Mouse (Mus musculus) kidney, embryonic 14.5 days (tissue): ENCODE results near the gene Clmp. TPM values are rescaled to one million over a fixed set of nuclear protein-coding genes. Genes with fewer than 3 reads are reported as not detected.
"Not testable (repeated sequence)": the region's sequence is repeated elsewhere in the genome, so short reads cannot be mapped to it uniquely, and the experiment has no call there.

Source experiments
- ATAC-seq: fragments of 200-750 bp; cut with Nextera tagmentation; 2 replicates; pipeline ENCODE4 v1.8.0; 2017; ENCODE audit warnings: moderate number of reproducible peaks, mild to moderate bottlenecking, moderate TSS enrichment, moderate library complexity; ENCODE audit not compliant: low FRiP score, low TSS enrichment
- H3K27ac ChIP-seq: fragments of 300-500 bp; sonication (generic); 2 replicates; pipeline ENCODE4 v1.5.1; 2014; ENCODE audit warnings: low read depth, mild to moderate bottlenecking, low read length, moderate library complexity, mixed read lengths
- H3K27me3 ChIP-seq: fragments of 300-500 bp; sonication (generic); 2 replicates; pipeline ENCODE4 v1.6.1; 2014; ENCODE audit warnings: mild to moderate bottlenecking, low read length; ENCODE audit not compliant: control insufficient read depth, insufficient read depth
- H3K36me3 ChIP-seq: fragments of 300-500 bp; sonication (generic); 2 replicates; pipeline ENCODE4 v1.6.1; 2014; ENCODE audit warnings: low read length, mixed read lengths; ENCODE audit not compliant: control insufficient read depth, insufficient read depth
- H3K4me1 ChIP-seq: fragments of 300-500 bp; sonication (generic); 2 replicates; pipeline ENCODE4 v1.6.1; 2014; ENCODE audit warnings: low read length, mixed read lengths; ENCODE audit not compliant: control insufficient read depth, insufficient read depth
- H3K4me2 ChIP-seq: fragments of 300-500 bp; sonication (generic); replicated peaks from 2 replicates; pipeline ENCODE4 v1.6.1; 2014; ENCODE audit warnings: low read depth, mild to moderate bottlenecking, low read length
- H3K4me3 ChIP-seq: fragments of 300-500 bp; sonication (generic); 2 replicates; pipeline ENCODE4 v1.5.1; 2014; ENCODE audit warnings: mild to moderate bottlenecking, low read length
- H3K9ac ChIP-seq: fragments of 300-500 bp; sonication (generic); 2 replicates; pipeline ENCODE4 v1.6.1; 2014; ENCODE audit warnings: low read depth, mild to moderate bottlenecking, low read length, moderate library complexity
- H3K9me3 ChIP-seq: fragments of 300-500 bp; sonication (generic); 2 replicates; pipeline ENCODE4 v1.6.1; 2016; ENCODE audit warnings: low read length; ENCODE audit not compliant: control insufficient read depth
- WGBS: fragments of 180-500 bp; shearing (Covaris S2); extraction: QIAGEN DNeasy Blood & Tissue Kit; methylation state at CpG from one replicate; pipeline ENCODE4 v1.1.7; 2014; 5-methylcytosine and 5-hydroxymethylcytosine counted together
- polyA plus RNA-seq: library from polyadenylated mRNA; unstranded; fragments of >200 nt; fragmentation: Nextera tagmentation; extraction: Ambion mirVana; gene quantifications from 2 replicates; pipeline ENCODE4 v1.2.1, GENCODE M21; 2014

Gene Clmp
- polyA plus RNA-seq, 1 experiment from 2014 or later: 41.5 TPM

DNA sequence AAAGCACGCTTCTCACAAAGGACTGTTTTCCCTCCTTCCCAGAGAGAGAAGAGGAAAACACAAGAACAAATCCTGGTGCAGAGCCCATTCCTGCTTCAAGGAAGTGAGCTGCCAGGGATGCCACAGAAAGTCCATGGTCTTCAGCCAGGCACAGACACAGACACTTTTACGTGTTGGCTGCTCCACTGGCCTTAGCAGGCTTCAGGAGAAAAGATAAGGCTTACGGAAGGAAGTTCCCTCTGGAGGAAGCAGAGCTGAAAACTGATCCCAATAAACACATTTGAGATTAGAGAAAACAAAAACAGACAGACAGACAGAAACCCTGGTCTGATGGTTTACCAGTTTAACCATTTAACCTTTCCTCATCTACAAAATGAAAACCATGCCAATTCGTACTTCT lies 110.3 kb downstream of the Clmp start:
- H3K27ac ChIP-seq: no peak overlapping the region
- no peak for ATAC-seq
- no peaks in the 10 kb centered on the region for H3K27me3 ChIP-seq
- 53% methylated on average over 4 of the region's 4 CpGs for WGBS
- no peak overlapping the region for H3K4me2 ChIP-seq
- no peak overlapping the region for H3K9ac ChIP-seq
- no peaks in the 10 kb centered on the region for H3K9me3 ChIP-seq
- H3K36me3 ChIP-seq: no peaks in the 10 kb centered on the region
- H3K4me1 ChIP-seq: peaks cover 15% of the 10 kb centered on the region; the same call in 1 of the 2 replicates
- H3K4me3 ChIP-seq: no peak overlapping the region

- Histone ChIP-seq H3K27ac (peak overlapping the region; percentile 99; the same call in 1 of the 2 replicates), H3K36me3 (peaks cover 7% of the 10 kb centered on the region), H3K4me2 (no peak overlapping the region), H3K27me3 (no peaks in the 10 kb centered on the region), H3K4me3 (no peak overlapping the region), H3K9ac (peak overlapping the region; percentile 18; the same call in 1 of the 2 replicates), H3K9me3 (no peaks in the 10 kb centered on the region), H3K4me1 (peaks cover 16% of the 10 kb centered on the region; the same call in 1 of the 2 replicates)
- ATAC-seq: no peak
- WGBS: 72% methylated on average over 9 of the region's 9 CpGs
Observed at GRCm38 (mm10) chr9:40798247-40798960, 112.6 kb downstream of the Clmp start.

- 37% methylated on average over 3 of the region's 3 CpGs for WGBS
- no peak for ATAC-seq
- no peaks in the 10 kb centered on the region for H3K27me3 ChIP-seq
- H3K4me3 ChIP-seq: no peak overlapping the region
- H3K4me2 ChIP-seq: peak overlapping the region; percentile 70; the same call in 1 of the 2 replicates
- H3K36me3 ChIP-seq: peaks cover 15% of the 10 kb centered on the region
- H3K4me1 ChIP-seq: peaks cover 21% of the 10 kb centered on the region; the same call in 1 of the 2 replicates
- H3K27ac ChIP-seq: peak overlapping the region; percentile 99
- H3K9me3 ChIP-seq: no peaks in the 10 kb centered on the region
- H3K9ac ChIP-seq: peak overlapping the region; percentile 83; the same call in 1 of the 2 replicates
Observed at GRCm38 (mm10) chr9:40799112-40799511, 113.3 kb downstream of the Clmp start.

- H3K27me3 ChIP-seq: no peaks in the 10 kb centered on the region
- peak; percentile 33 for ATAC-seq
- H3K27ac ChIP-seq: peak overlapping the region; percentile 99
- peaks cover 21% of the 10 kb centered on the region; the same call in 1 of the 2 replicates for H3K4me1 ChIP-seq
- peak overlapping the region; percentile 47 for H3K4me3 ChIP-seq
- peak overlapping the region; percentile 83 for H3K9ac ChIP-seq
- no peaks in the 10 kb centered on the region for H3K9me3 ChIP-seq
- H3K4me2 ChIP-seq: peak overlapping the region; percentile 70
- 2% methylated on average over 30 of the region's 30 CpGs for WGBS
- peaks cover 23% of the 10 kb centered on the region for H3K36me3 ChIP-seq
Observed at GRCm38 (mm10) chr9:40799837-40800501, 114.2 kb downstream of the Clmp start.

- Histone ChIP-seq H3K9ac (peak within 1 kb of the TSS; percentile 100), H3K27me3 (no peaks in the 10 kb centered on the region), H3K27ac (peak within 1 kb of the TSS; percentile 99), H3K4me3 (peak within 1 kb of the TSS; percentile 97), H3K4me1 (peaks cover 21% of the 10 kb centered on the region; the same call in 1 of the 2 replicates), H3K36me3 (peaks cover 32% of the 10 kb centered on the region), H3K9me3 (no peaks in the 10 kb centered on the region), H3K4me2 (peak within 1 kb of the TSS; percentile 70)
- WGBS: under 1% methylated on average over 72 of the region's 83 CpGs
- peak; percentile 97 for ATAC-seq
Observed at GRCm38 (mm10) chr9:40800675-40801612, 115.2 kb downstream of the Clmp start, which contains the start of gene Hspa8. Gene Hspa8, plus strand, starts transcription at chr9:40800984.

- H3K9ac ChIP-seq: peak overlapping the region; percentile 100
- H3K9me3 ChIP-seq, ATAC-seq, H3K27me3 ChIP-seq: not testable (repeated sequence)
- peak overlapping the region; percentile 62 for H3K4me2 ChIP-seq
- peak overlapping the region; percentile 97 for H3K4me3 ChIP-seq
- peaks cover 26% of the 10 kb centered on the region for H3K4me1 ChIP-seq
- under 1% methylated on average over 28 of the region's 28 CpGs for WGBS
- peak overlapping the region; percentile 94 for H3K27ac ChIP-seq
- H3K36me3 ChIP-seq: peaks cover 42% of the 10 kb centered on the region
Observed at GRCm38 (mm10) chr9:40801614-40802532, 116.1 kb downstream of the Clmp start.

DNA sequence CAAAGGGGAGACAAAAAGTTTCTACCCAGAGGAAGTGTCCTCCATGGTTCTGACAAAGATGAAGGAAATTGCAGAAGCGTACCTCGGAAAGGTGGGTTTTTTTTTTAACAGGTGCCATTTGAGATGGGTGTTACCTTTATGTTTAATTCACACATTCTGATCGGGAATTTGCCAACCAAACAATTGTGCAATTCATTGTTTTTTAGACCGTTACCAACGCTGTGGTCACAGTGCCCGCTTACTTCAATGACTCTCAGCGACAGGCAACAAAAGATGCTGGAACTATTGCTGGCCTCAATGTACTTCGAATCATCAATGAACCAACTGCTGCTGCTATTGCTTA lies 116.7 kb downstream of the Clmp start:
- H3K4me1 ChIP-seq: peaks cover 27% of the 10 kb centered on the region
- peaks cover 46% of the 10 kb centered on the region for H3K36me3 ChIP-seq
- not testable (repeated sequence) for H3K27me3 ChIP-seq, H3K9me3 ChIP-seq, H3K27ac ChIP-seq, ATAC-seq
- peak overlapping the region; percentile 62 for H3K4me2 ChIP-seq
- 4% methylated on average over 8 of the region's 8 CpGs for WGBS
- H3K4me3 ChIP-seq: peak overlapping the region; percentile 97
- H3K9ac ChIP-seq: peak overlapping the region; percentile 100

DNA sequence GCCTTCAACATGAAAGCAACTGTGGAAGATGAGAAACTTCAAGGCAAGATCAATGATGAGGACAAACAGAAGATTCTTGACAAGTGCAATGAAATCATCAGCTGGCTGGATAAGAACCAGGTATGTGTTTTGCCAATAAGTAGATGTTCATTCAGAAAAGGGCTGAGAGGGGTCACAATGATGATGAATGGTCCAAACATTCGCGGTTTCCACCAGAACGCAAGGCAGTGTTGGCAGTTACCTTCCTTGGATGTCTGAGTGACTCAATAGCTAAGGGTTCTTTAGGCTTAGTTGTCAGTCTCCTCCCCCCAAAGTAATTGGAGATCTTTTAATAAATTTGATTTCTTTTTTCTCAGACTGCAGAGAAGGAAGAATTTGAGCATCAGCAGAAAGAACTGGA lies 118.8 kb downstream of the Clmp start:
- H3K27ac ChIP-seq, H3K4me3 ChIP-seq, ATAC-seq, H3K9me3 ChIP-seq, H3K27me3 ChIP-seq, H3K9ac ChIP-seq: not testable (repeated sequence)
- Histone ChIP-seq H3K4me1 (peaks cover 12% of the 10 kb centered on the region), H3K4me2 (peak overlapping the region; percentile 53; the same call in 1 of the 2 replicates), H3K36me3 (peaks cover 46% of the 10 kb centered on the region)
- WGBS: 59% methylated on average over 3 of the region's 3 CpGs
